Mouse (Mus musculus) kidney, adult 9 months (tissue): ENCODE measurements at regions not wholly inside any gene's neighbourhood (a gene's known extent, or its start where the extent isn't known, plus 50 kb on each side); places are given as distances from the start of the nearest gene placed in this dataset.

Experiments used
- DNase-seq: peaks from one replicate; pipeline ENCODE4 v3.0.0; 2022

DNA sequence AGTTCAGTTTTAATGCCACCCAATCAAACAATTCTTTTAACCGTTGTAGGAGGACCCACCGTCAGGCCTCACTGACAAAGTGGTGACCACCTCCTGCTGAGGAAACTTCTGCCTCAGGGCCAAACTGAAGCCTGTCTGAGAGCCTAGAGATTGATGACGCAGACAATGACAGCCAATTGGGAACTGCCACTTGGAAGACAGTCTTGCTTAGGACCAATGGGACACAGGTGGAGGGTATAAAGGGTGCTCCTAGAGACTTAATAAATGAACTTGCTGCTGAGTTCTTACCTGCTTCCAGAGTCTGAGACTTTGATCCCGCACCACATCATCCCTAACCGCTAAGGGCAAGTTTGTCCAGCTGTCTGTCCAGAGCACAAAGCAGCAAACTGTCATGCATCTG, 80.0 kb downstream of the Tbx4 start:
- no peak for DNase-seq

DNA sequence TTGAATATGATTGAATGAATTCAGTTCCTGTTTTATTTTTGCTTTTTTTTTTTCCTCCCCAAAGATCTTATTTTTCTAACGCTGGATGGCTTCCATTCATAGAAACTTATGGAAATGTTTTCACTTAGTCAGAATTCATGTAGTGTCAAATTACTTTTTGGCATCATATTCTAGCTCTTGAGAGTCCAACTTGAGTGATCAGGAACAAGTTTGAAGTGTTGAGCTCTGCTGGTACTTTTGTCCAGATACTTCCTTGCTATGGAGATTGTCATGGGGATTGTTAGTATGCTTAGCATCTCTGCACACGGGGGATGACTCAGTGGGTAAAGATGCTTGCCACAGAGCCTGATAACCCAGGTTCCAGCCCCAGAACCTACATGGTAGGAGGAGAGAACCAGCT, 84.1 kb downstream of the Tbx4 start:
- no peak for DNase-seq

DNA sequence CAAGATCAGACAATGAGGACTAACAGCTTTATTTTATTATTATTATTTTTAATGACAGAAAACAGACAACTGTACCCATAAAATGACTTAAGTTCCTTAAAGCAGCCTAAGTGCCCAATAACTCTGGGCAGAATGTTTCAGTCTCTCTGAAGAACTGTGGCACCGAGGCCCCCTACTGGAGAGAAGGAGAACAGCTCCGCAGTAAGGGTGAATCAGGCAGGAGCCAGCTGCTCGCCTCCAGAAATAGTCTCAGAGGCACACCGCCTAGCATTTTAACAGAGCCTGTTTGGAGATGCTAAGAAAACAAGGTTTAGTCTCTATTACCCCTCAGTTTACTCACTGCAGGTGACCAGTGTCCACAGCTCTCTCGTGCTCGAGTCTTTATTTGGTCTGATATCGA, 86.2 kb downstream of the Tbx4 start:
- DNase-seq: peak; percentile 67

DNA sequence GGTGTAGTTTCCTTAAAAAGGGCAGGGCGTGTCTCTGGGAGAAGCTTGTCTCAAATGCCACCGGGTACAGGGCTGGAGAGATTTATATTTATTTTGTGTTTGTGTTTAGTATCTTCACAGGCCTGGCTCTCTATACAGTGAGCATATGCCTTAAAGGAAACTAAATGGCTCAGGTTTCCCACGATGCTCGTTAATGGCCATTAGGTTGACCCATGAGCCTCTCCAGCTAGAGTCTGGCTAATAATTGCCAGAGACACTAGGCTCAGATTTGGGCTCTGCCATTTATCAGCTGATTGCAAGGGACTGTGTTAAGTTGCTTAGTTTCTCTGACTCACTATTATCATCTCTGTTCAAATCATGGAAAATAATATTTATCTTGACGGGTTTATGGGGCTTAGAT, 87.5 kb downstream of the Tbx4 start:
- peak; percentile 60 for DNase-seq

DNA sequence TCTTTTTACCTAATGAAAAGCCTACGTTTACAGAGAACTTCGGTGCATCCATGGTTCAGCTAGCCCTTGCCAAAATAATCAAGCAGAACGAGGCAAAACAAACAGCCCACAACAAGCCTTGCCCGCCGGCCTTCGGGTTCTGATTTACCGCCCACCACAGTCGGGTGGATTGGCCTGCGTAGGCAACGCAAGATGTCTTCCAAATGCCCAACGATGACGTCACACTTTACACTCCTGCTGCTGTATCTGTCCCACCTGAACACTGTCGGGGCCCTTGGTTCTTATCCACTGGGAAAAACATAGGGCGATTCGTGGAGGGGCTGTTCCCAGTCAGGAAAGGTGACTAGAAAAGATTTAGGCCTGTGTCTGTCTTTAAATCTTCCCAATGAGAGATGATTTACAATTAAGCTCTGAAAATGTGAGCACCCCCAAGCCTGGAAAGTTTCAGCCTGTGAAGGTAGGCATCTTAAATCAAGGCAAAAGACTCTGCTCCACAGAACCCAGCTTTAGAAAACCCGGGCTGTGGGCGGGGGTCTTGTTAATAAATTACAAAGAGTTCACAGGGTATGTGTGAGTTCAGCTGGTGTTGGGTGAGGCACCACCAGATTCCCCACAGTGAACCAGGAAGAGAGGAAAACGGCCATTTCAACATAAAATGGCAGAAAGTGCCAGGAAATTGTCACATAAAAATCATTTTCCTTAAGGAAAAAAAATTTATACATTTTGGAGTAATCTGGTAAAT, 90.6 kb downstream of the Tbx4 start:
- DNase-seq: no peak

DNA sequence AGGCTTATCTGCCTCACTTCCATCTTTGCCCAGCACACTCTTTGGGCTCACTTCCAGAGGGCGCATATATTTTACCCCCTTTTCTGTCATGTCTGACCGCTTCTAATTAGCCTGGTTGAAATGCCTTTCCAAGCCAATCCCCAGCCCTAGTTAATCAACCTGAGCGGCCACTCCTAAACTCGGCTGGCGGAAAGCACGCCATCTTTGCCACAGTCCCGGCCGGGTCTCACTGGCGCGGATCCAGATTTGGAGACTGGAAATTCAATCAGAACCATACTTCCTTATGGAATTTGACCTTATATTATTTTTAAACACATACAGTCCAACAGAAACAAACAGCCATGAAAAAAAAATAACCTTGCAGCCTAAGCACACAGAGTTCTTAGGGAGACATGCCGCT, 94.2 kb downstream of the Tbx4 start:
- DNase-seq: no peak

DNA sequence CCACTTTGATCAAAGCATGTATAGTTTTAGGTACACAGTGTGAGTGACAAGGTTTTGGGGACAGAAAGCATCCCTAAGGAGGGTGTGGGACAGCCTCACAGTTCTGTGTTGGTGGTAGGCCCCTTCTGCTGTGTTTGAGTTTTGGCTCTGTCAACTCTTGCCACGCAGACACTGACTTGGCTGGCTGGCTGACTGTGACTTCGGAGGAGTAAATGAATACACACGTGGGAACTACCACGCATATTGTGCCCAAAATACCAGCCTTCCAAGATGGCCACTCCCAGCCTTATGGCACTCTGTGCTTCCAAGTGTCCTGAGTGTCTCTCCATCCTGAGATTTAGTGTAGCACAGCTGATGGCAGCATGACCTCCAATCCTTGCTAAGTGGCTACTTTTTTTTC, 95.3 kb downstream of the Tbx4 start:
- no peak for DNase-seq

DNA sequence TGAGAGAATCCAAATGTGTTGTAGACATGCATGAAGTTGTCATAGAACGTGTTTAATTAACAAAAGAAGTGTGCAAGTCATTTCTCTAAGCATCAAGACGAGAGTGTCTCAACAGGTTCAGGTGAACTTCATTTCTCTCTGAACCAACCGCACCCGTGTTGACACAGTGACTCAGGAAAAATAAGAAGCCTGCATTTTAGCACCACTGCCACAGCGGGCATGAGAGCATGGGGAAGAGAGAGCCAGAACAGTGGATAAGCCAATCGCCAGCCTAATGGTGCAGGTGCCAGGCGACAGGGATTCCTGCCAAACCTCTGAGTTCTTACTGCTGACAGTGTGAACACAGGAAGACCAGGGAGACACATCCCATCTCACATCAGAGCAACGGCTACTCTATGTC, 100.1 kb downstream of the Tbx4 start:
- DNase-seq: no peak

DNA sequence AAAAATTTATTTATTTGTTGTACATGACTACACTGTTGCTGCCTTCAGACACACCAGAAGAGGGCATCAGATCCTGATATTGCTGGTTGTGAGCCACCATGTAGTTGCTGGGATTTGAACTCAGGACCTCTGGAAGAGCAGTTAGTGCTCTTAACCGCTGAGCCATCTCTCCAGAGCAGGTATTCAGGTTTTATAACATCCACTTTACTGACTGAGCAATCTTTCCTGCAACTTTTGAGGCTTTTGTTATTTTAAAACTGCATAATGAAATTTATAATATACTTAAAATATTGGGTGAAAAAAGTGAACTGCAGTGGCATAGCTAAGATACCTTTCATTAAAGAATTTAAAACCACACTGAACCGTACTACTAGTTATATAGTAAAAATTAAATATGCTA, 101.0 kb downstream of the Tbx4 start:
- no peak for DNase-seq

DNA sequence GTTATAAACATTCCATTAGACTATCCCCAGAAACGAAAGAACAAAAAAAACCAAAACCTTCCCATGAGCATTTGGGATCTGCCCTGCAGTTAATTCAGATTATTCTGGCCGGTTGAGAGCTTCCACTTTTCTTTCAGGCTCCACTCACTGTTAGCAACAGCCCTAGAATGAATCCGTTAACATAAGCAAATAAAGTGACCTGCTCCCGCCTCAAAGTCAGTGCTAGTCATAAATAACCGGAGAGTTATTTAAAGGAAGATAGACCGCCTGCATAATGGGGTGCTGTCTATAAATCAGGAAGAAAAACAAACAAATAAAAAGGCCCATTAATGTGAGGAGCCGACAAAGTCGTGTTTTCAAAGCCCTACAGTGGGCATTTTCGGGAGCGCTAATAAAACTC, 103.3 kb downstream of the Tbx4 start:
- no peak for DNase-seq

DNA sequence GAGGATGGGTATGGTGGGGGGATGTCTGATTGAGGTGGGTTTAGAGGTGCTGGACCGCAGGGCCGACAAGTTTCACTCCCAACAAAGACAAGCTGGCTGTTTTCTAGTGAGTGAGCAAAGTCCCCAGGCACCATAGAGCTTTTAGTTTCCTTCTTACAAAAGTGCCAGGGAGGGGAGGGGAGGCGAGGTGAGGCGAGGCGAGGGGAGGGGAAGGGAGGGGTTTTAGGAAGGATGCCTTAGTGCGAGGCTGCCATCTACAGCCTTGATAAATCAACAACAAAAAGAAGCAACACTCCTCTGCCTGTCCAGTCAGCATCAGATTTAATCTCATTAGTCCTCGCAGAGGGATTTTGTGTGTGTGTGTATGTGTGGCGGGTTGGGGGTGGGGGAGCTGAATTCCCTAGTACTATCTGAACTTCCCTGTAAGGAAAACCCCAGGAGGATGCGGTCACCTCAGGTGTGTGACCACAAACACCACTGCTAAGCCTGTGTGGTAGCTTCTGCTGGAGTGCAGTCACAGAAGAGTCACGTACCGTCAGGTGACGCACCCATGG, 103.8 kb downstream of the Tbx4 start:
- DNase-seq: peak; percentile 27

DNA sequence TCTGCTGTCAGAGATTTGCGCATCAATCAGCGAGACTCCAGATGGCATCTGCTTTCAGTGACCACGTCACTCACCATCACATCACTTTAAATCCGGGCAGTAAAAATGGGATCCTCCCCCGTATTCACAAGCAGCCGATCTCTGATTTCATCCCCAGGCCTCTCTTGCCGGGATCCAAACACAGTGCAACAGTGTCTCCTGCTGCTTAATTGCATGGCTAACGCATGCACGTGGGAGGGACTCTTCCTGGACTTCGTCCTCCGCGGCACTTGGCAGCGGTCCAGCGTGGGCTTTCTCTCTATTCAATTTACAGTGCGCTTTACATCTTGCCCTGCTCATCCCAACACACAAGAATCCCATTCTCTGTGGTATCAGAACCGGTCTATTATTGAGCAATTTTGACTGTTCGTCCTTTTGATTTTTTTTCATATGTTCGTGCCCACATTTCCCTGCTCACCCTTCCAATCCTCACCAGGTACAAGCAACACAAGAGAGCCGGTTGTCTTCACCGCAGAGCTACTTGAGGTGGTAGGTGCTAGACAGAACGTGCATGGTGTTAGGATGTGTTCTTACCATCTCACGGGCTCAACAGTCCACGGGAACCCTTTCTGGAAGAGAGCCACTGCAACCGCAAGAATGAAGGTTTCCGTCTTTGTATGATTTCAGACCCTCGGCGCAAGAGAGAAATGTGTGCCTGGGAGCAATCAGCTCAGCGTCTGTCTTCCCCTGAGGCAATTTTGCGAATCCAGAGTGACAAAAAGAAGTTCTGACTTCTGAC, 109.3 kb downstream of the Tbx4 start:
- peak; percentile 19 for DNase-seq

DNA sequence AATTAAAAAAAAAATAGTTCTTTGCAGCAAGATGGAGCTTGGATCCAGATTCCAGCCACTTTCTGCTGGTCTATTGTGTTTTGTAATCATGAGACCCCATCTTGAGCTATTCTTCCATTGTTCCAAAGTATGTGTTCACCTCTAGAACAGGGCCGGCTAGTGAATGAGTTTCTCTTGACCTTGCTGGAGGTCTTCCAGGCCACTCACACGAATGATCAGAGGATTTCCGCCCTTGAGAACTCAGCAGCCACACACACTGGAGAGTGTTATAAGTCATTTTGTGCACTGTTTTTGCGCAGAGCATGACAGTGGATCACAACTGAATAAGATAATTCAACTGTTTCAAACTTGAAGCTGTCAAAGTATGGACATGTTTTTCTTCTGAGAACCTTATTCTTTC, 110.5 kb downstream of the Tbx4 start:
- peak; percentile 14 for DNase-seq

DNA sequence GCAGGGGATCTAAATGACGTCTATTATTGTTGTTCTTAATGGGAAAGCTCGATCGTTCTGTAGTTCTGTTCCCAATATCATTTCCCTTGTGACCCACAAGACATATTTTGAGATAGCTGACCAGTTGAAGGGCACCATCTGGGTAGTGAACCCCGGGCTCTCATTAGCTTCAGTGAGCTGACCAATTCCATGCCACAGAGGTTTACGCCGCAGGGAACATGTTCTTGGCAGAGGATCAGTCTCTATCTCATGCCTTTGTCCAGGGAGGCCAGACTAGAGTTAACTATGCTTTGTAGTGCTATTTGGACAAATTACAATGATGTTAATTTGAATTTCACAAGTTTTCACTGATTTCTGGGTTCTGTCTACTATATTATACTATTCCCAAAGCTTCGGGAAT, 117.1 kb downstream of the Tbx4 start:
- DNase-seq: no peak

DNA sequence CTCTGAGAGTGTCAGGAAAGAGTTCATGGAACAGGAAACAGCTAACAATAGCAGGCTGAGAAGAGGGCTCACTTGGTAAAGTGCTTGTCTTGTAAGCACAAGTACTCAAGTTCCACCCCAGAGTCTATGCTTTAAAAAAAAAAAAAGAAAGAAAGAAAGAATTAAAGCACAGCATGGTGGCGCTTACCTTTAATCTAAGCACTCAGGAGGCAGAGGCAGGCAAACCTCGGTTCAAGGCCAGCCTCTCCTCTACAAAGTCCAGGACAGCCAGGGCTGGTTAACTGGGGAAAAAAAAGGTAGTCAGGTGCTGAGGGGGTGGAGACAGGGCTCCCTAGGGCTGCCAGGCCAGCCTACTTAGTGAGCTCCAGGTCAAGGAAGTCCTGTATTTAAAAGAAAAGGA, 119.1 kb downstream of the Tbx4 start:
- DNase-seq: no peak

DNA sequence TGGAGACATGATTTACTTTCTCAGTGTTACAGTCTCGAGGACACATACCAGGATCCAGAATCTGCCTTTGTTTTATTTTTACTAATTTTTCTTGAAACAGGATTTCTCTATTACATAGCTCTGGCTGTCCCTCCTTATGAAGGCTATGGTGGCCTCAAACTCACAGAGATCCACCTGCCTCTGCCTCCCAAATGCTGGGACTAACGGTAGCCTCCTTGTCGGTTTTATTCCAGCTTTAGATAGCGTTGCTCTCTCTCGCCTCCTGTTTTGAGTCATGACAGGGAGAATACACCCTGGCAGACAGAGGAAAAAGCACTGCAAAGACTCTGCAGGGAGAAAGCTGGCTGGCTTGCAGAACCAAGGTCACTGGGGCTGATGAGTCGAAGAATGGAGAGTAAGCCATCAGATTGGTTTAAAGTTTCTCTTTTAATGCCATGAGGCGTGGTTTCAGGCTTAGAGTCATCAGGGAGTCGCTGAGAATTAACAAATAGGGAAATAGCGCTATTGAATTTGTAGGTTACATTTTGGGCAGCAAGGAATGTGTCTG, 119.8 kb downstream of the Tbx4 start:
- DNase-seq: no peak

DNA sequence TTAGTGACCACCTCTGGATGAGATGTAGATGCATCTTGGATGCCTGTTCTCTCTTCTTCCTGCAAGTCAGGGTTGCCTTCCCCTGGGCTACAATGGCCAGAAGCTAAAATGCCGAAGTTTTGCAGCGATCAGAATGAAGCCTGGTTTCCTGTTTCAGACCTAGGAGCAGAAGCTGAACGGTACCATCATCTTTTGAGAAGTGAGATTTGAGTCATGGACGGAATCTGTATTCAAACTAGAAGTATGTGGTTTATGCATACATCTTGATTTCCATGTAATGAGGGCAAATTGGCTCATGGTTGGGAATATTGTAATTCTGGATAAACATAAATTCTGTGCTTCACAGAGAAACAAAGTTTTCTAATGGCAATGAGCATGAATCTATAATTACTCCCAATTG, 120.6 kb downstream of the Tbx4 start:
- no peak for DNase-seq
